Mouse (Mus musculus): ENCODE measurements at regions not wholly inside any gene's neighbourhood (a gene's known extent, or its start where the extent isn't known, plus 50 kb on each side); places are given as distances from the start of the nearest gene placed in this dataset.
A peak's percentile ranks its signal among the peaks of the same experiment; 100 is the strongest.

DNA sequence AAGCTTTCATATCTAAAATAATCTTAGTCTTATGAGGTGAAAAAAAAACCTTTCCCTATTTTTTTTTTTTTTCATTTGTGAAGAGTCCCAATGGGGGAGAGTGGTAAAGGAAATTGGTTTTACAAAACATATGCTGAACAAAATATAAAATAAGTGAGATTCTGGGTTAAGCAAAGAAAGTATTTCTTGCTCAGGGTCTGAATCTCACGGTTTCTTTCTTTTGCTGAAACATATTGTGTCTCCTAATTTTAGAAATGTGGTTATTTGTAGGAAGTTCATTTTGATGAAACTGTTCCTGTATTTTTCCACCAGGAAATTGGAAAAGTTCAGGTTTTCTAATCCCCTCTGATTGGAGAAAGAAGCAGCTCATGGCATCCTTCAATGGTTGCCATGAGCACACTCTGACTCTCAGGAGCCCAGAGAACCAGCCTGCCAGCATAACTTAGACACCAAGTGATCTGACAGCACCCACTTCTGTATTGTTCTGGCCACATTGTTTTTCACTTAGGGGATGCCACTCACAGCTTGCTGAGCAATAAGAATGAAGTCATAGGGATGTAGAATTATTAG lies 365.9 kb upstream of the Camk1g start:
- Histone ChIP-seq H3K4me1 (replicated peaks) (no peaks in the 10 kb centered on the region), H3K9me3 (replicated peaks) (no peaks in the 10 kb centered on the region), H3K27ac (no peak overlapping the region), H3K9ac (no peak overlapping the region), H3K4me3 (no peak overlapping the region), H3K27me3 (no peaks in the 10 kb centered on the region), H3K4me2 (no peak overlapping the region), H3K36me3 (no peaks in the 10 kb centered on the region)
- 83% methylated on average over 1 of the region's 1 CpGs for WGBS
- ATAC-seq (replicated peaks; ENCODE audit: insufficient number of reproducible peaks, insufficient read depth, low FRiP score, low read depth): no peak

- no peak for ATAC-seq (replicated peaks; ENCODE audit: insufficient number of reproducible peaks, insufficient read depth, low FRiP score, low read depth)
- H3K4me2 ChIP-seq: no peak overlapping the region
- no peaks in the 10 kb centered on the region for H3K36me3 ChIP-seq
- no peaks in the 10 kb centered on the region for H3K4me1 ChIP-seq (replicated peaks)
- no peaks in the 10 kb centered on the region for H3K9me3 ChIP-seq (replicated peaks)
- H3K27ac ChIP-seq: no peak overlapping the region
- no peaks in the 10 kb centered on the region for H3K27me3 ChIP-seq
- H3K4me3 ChIP-seq: no peak overlapping the region
- 58% methylated on average over 4 of the region's 4 CpGs for WGBS
- no peak overlapping the region for H3K9ac ChIP-seq
Measured at GRCm38 (mm10) chr1:193734014-193734763, 364.1 kb upstream of the Camk1g start.

DNA sequence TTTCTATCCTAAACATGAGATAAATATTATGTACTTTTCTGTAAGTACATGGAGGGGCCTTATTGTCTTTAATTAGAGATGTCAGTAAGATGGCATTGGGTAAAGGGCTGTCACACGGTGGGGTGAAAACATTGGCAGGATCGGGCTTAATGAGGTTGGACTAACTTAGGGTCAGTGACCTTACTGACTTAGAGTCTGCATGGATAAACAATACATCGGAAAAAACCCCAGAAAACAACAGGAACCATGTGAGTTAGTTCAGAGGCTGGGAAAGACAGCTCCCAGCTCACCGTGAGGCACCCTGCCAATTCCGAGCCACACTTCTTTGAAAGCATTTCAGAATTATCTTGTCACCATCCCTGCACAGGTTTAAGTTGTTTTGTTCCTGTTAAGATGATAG lies 363.3 kb upstream of the Camk1g start:
- Histone ChIP-seq H3K27ac (no peak overlapping the region), H3K4me1 (replicated peaks) (no peaks in the 10 kb centered on the region), H3K36me3 (no peaks in the 10 kb centered on the region), H3K9ac (no peak overlapping the region), H3K9me3 (replicated peaks) (no peaks in the 10 kb centered on the region), H3K4me2 (no peak overlapping the region), H3K4me3 (no peak overlapping the region), H3K27me3 (no peaks in the 10 kb centered on the region)
- WGBS: 21% methylated on average over 5 of the region's 5 CpGs
- ATAC-seq (replicated peaks; ENCODE audit: insufficient number of reproducible peaks, insufficient read depth, low FRiP score, low read depth): no peak

- Histone ChIP-seq H3K4me3 (no peak overlapping the region), H3K4me1 (replicated peaks) (no peaks in the 10 kb centered on the region), H3K9ac (no peak overlapping the region), H3K27ac (no peak overlapping the region), H3K27me3 (no peaks in the 10 kb centered on the region), H3K9me3 (replicated peaks) (no peaks in the 10 kb centered on the region), H3K36me3 (no peaks in the 10 kb centered on the region), H3K4me2 (no peak overlapping the region)
- WGBS: 5% methylated on average over 1 of the region's 1 CpGs
- no peak for ATAC-seq (replicated peaks; ENCODE audit: insufficient number of reproducible peaks, insufficient read depth, low FRiP score, low read depth)
Measured at GRCm38 (mm10) chr1:193732113-193732512, 362.0 kb upstream of the Camk1g start.

- Histone ChIP-seq H3K9ac (no peak overlapping the region), H3K4me2 (no peak overlapping the region), H3K27me3 (no peaks in the 10 kb centered on the region), H3K4me1 (replicated peaks) (no peaks in the 10 kb centered on the region), H3K27ac (no peak overlapping the region), H3K36me3 (no peaks in the 10 kb centered on the region), H3K4me3 (no peak overlapping the region), H3K9me3 (replicated peaks) (no peaks in the 10 kb centered on the region)
- ATAC-seq (replicated peaks; ENCODE audit: insufficient number of reproducible peaks, insufficient read depth, low FRiP score, low read depth): no peak
- 72% methylated on average over 2 of the region's 2 CpGs for WGBS
Measured at GRCm38 (mm10) chr1:193721850-193722249, 351.8 kb upstream of the Camk1g start.

DNA sequence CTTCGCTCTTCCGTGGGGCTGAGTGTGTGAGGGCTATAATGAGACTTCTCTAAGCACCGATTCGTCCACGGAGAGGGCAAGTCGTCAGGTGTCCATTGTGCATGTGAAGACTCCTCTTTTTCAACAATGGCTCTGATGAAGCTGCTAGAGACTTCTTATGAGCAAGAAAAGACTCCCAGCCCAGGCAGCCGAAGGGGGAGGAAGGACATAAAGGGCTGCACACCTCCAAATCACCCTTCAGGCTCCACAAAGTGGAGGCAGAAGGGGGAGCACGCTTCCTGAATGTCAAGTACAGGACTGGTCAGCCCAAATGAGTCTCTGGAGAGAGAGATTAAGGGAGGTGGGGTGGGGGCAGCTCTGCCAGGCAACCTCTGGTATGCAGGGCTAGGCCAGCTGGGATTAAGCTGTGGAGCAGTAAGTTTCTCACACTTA lies 350.3 kb upstream of the Camk1g start:
- H3K4me3 ChIP-seq: no peak overlapping the region
- H3K36me3 ChIP-seq: no peaks in the 10 kb centered on the region
- no peak for ATAC-seq (replicated peaks; ENCODE audit: insufficient number of reproducible peaks, insufficient read depth, low FRiP score, low read depth)
- no peaks in the 10 kb centered on the region for H3K9me3 ChIP-seq (replicated peaks)
- H3K4me1 ChIP-seq (replicated peaks): no peaks in the 10 kb centered on the region
- 75% methylated on average over 8 of the region's 8 CpGs for WGBS
- H3K27ac ChIP-seq: no peak overlapping the region
- no peaks in the 10 kb centered on the region for H3K27me3 ChIP-seq
- no peak overlapping the region for H3K9ac ChIP-seq
- no peak overlapping the region for H3K4me2 ChIP-seq

DNA sequence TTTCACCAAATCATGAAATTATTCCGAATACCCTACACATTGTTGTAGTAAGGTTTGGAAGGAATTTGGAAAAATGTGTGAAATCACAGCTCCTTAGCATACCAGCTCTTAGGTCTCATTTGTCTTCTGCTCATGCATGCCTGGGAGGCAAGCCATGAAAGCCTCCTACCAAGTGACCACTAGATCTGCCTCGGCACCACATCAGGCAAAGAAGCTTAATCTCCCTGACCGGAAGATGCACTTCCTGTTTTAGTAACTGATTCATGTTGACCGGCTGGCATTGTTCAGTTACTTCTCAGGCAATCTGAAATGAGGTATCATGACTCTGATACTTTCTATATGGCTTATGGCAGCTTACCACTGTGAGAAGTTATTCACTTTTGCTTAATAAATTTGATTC lies 345.2 kb upstream of the Camk1g start:
- H3K4me3 ChIP-seq: no peak overlapping the region
- H3K9me3 ChIP-seq (replicated peaks): no peaks in the 10 kb centered on the region
- no peaks in the 10 kb centered on the region for H3K36me3 ChIP-seq
- 45% methylated on average over 4 of the region's 4 CpGs for WGBS
- no peak overlapping the region for H3K27ac ChIP-seq
- no peaks in the 10 kb centered on the region for H3K4me1 ChIP-seq (replicated peaks)
- no peak overlapping the region for H3K9ac ChIP-seq
- no peak for ATAC-seq (replicated peaks; ENCODE audit: insufficient number of reproducible peaks, insufficient read depth, low FRiP score, low read depth)
- no peaks in the 10 kb centered on the region for H3K27me3 ChIP-seq
- no peak overlapping the region for H3K4me2 ChIP-seq

DNA sequence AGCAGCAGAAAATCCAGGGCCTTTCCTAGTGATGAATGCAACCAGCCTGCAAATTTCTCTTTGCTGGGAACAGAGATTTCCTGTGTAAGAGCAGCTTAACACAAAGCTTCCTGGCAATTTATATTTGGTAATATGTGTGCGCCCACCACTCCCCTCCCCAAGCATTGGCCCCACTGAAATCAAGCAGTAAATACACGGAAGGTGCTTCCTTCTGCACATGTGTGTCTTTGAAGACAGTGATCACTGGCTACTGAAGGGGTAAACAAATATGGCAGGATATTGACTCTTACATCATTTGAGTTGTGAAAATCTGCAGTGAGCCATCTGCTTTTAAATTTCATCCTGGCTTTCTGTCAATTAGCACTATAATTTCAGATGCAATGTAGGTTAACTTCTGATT lies 344.5 kb upstream of the Camk1g start:
- WGBS: 81% methylated on average over 2 of the region's 2 CpGs

DNA sequence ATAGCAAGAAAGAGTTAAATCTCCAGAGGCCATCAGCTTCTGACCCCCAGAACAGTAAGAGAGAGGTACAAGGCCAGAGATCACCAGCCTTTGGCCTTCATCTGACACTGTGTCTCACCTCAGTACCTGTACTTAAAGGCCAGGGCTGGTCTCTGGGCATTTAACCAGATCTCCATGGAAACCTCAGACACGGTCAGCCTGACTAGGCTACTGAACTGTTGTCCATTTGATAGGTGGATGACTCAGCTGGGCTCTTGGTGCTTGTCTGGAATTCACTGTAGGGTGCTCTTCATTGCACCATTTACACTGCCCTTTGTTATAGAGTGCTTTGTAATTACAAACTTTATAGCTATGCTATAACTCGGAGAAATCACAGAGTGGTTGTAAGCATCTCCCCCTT lies 335.1 kb upstream of the Camk1g start:
- Histone ChIP-seq H3K4me3 (no peak overlapping the region), H3K9me3 (replicated peaks) (no peaks in the 10 kb centered on the region), H3K4me1 (replicated peaks) (peaks cover 2% of the 10 kb centered on the region; the same call in 1 of the 2 replicates), H3K4me2 (no peak overlapping the region), H3K27me3 (peaks cover 5% of the 10 kb centered on the region; the same call in 1 of the 2 replicates), H3K27ac (no peak overlapping the region), H3K36me3 (no peaks in the 10 kb centered on the region), H3K9ac (no peak overlapping the region)
- no peak for ATAC-seq (replicated peaks; ENCODE audit: insufficient number of reproducible peaks, insufficient read depth, low FRiP score, low read depth)
- 72% methylated on average over 2 of the region's 2 CpGs for WGBS

More for the DNA sequence above, 344.5 kb upstream of the Camk1g start:
- no peaks in the 10 kb centered on the region for H3K4me1 ChIP-seq (replicated peaks)
- no peak overlapping the region for H3K4me2 ChIP-seq
- no peaks in the 10 kb centered on the region for H3K27me3 ChIP-seq
- no peak overlapping the region for H3K4me3 ChIP-seq
- no peak for ATAC-seq (replicated peaks; ENCODE audit: insufficient number of reproducible peaks, insufficient read depth, low FRiP score, low read depth)
- no peaks in the 10 kb centered on the region for H3K9me3 ChIP-seq (replicated peaks)
- no peaks in the 10 kb centered on the region for H3K36me3 ChIP-seq
- H3K27ac ChIP-seq: no peak overlapping the region
- H3K9ac ChIP-seq: no peak overlapping the region

- Histone ChIP-seq H3K9me3 (replicated peaks) (no peaks in the 10 kb centered on the region), H3K4me1 (replicated peaks) (peaks cover 2% of the 10 kb centered on the region; the same call in 1 of the 2 replicates), H3K27me3 (peaks cover 8% of the 10 kb centered on the region; the same call in 1 of the 2 replicates), H3K4me3 (no peak overlapping the region), H3K4me2 (peak overlapping the region; percentile 54), H3K36me3 (no peaks in the 10 kb centered on the region), H3K27ac (no peak overlapping the region), H3K9ac (no peak overlapping the region)
- ATAC-seq (replicated peaks; ENCODE audit: insufficient number of reproducible peaks, insufficient read depth, low FRiP score, low read depth): no peak
- WGBS: 33% methylated on average over 15 of the region's 15 CpGs
Measured at GRCm38 (mm10) chr1:193702707-193703419, 332.8 kb upstream of the Camk1g start.

GRCm38 (mm10) chr1:193700217-193700616 lies 330.1 kb upstream of the Camk1g start:
- Histone ChIP-seq H3K4me1 (replicated peaks) (peaks cover 2% of the 10 kb centered on the region; the same call in 1 of the 2 replicates), H3K36me3 (no peaks in the 10 kb centered on the region), H3K4me3 (no peak overlapping the region), H3K27me3 (peaks cover 8% of the 10 kb centered on the region; the same call in 1 of the 2 replicates), H3K4me2 (no peak overlapping the region), H3K9me3 (replicated peaks) (no peaks in the 10 kb centered on the region), H3K27ac (no peak overlapping the region), H3K9ac (no peak overlapping the region)
- no peak for ATAC-seq (replicated peaks; ENCODE audit: insufficient number of reproducible peaks, insufficient read depth, low FRiP score, low read depth)
- 82% methylated on average over 3 of the region's 3 CpGs for WGBS
